ENCODE assay signal across 11 mouse cellular contexts in the genomic region with DNA sequence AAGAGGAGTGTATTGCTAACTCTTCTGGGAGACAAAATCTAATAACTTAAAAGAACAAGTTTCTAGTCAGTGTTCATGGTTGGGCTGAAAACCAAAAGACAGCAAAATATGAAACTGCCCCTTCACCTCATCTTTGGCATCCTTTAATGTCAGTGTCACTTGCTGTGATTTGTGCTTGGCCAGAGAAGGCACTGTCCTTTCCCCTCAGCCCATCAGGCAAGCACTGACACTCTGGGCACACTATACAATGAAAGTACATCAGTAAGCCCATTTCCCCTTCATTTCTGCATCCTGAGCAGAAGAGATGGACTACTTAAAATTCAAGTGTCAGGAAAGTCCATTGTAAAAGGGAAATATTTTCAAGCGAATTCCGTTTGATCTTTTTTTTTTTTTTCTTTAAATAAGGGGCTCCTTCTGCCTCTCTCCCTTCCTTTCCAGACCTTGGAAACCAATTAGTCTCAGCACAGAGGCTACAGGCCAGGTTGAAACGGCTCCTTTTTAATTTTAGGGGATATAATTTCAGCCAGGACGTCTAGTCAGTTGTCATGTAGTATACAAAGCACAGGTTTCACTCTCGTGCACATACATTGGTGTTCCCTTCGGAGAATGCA. TPM values are rescaled to one million over a fixed set of nuclear protein-coding genes. Genes with fewer than 3 reads are reported as not detected.
DNase-seq lines count a peak whose midpoint lies in the region; ATAC-seq and TF ChIP-seq lines count a peak whose summit lies in the region.
"Had no signal": no experiment of that assay in that cellular context is flagged by ENCODE, and none has a peak within 500 bp of the region (broad histone marks: within the 10 kb centered on the region; RNA-seq: fewer than 3 reads in every experiment).

No protein-coding gene starts in this region.

- DNase-seq in heart, postnatal 4 days = no peak
- peak; percentile 76 for DNase-seq in brain, embryonic 14.5 days (ENCODE audit: low read depth)
- DNase-seq in forebrain, embryonic 11.5 days (ENCODE audit: low spot score) = no peak
- no peak for DNase-seq in limb, embryonic 14.5 days (ENCODE audit: low spot score)
- no peak for DNase-seq in testis, postnatal 14 days (ENCODE audit: low spot score)
- DNase-seq in thymus, postnatal 14 days = no peak
- DNase-seq in layer of hippocampus, adult 18-20 months (ENCODE audit: low spot score in 2 of 2) = no peak
- DNase-seq: kidney, postnatal 25 days had no signal

- no peak for TF ChIP-seq POLR2A in brain, embryonic 14.5 days (IDR thresholded peaks at IDR 0.05; ENCODE audit: borderline replicate concordance, extremely low read depth, insufficient read depth, insufficient read length, poor library complexity, severe bottlenecking)
- TF ChIP-seq POLR2A in limb, embryonic 14.5 days (IDR thresholded peaks at IDR 0.05; ENCODE audit: borderline replicate concordance, extremely low read depth, insufficient read depth, insufficient read length) = no peak

- no peak overlapping the region for H3K9ac ChIP-seq in heart, embryonic 16.5 days (ENCODE audit: low read length)
- 0 out of 2 replicates have a peak overlapping the region, but pooled peaks have one; percentile 9 for H3K9ac ChIP-seq in forebrain, embryonic 11.5 days (ENCODE audit: low read length)
- no peak overlapping the region for H3K9ac ChIP-seq in limb, embryonic 14.5 days (ENCODE audit: low read depth, low read length, severe bottlenecking)

- H3K27ac ChIP-seq in heart, embryonic 16.5 days (ENCODE audit: low read length) = no peak overlapping the region
- H3K27ac ChIP-seq in forebrain, embryonic 11.5 days (ENCODE audit: low read depth, low read length) = peak overlapping the region; percentile 1; the same call in 1 of the 2 replicates
- no peak overlapping the region for H3K27ac ChIP-seq in limb, embryonic 14.5 days (replicated peaks; ENCODE audit: low read depth, low read length)

- peak overlapping the region; percentile 65 for H3K4me2 ChIP-seq in heart, embryonic 16.5 days (ENCODE audit: low read depth, low read length)
- peak overlapping the region; percentile 97; the same call in 1 of the 2 replicates for H3K4me2 ChIP-seq in forebrain, embryonic 11.5 days (ENCODE audit: low read depth, low read length, severe bottlenecking)
- H3K4me2 ChIP-seq in limb, embryonic 14.5 days (replicated peaks; ENCODE audit: low read depth, low read length, severe bottlenecking) = peak overlapping the region; percentile 98

- no peak for TF ChIP-seq CTCF in brain, embryonic 14.5 days (IDR thresholded peaks at IDR 0.05; ENCODE audit: borderline replicate concordance, extremely low read depth, insufficient read depth, insufficient read length)

- peaks cover 3% of the 10 kb centered on the region for H3K4me1 ChIP-seq in heart, embryonic 16.5 days (ENCODE audit: control insufficient read depth, insufficient read depth, low read length)
- H3K4me1 ChIP-seq in forebrain, embryonic 11.5 days (replicated peaks; ENCODE audit: control insufficient read depth, insufficient read depth, low read length) = peaks cover 9% of the 10 kb centered on the region; the same call in 1 of the 2 replicates
- peaks cover 10% of the 10 kb centered on the region for H3K4me1 ChIP-seq in limb, embryonic 14.5 days (ENCODE audit: control insufficient read depth, insufficient read depth, low read length)

- H3K36me3 ChIP-seq in heart, embryonic 16.5 days (ENCODE audit: control insufficient read depth, insufficient read depth) = no peaks in the 10 kb centered on the region
- H3K36me3 ChIP-seq in forebrain, embryonic 11.5 days (ENCODE audit: control insufficient read depth, insufficient read depth, low read length) = no peaks in the 10 kb centered on the region
- no peaks in the 10 kb centered on the region for H3K36me3 ChIP-seq in limb, embryonic 14.5 days (ENCODE audit: control insufficient read depth, insufficient read depth, low read length)

- ATAC-seq in heart, embryonic 16.5 days (replicated peaks; ENCODE audit: extremely low read depth, insufficient read depth, low FRiP score) = no peak
- ATAC-seq in forebrain, embryonic 11.5 days (replicated peaks; ENCODE audit: low FRiP score) = no peak
- no peak for ATAC-seq in limb, embryonic 14.5 days (ENCODE audit: low FRiP score, low read depth)

- 0 out of 2 replicates have a peak, but pooled peaks cover 3% of the 10 kb centered on the region for H3K27me3 ChIP-seq in heart, embryonic 16.5 days (ENCODE audit: control insufficient read depth, insufficient read depth, low read length)
- H3K27me3 ChIP-seq in forebrain, embryonic 11.5 days (ENCODE audit: control insufficient read depth, insufficient read depth, low read length) = no peaks in the 10 kb centered on the region
- no peaks in the 10 kb centered on the region for H3K27me3 ChIP-seq in limb, embryonic 14.5 days (ENCODE audit: control insufficient read depth, insufficient read depth, low read length)
- H3K27me3 ChIP-seq: CH12.LX had no signal

- WGBS in heart, embryonic 16.5 days = 29% methylated on average over 6 of the region's 6 CpGs
- 3% methylated on average over 6 of the region's 6 CpGs for WGBS in forebrain, embryonic 11.5 days
- 9% methylated on average over 6 of the region's 6 CpGs for WGBS in limb, embryonic 14.5 days

- no peak overlapping the region; the same call in 1 of the 2 replicates for H3K4me3 ChIP-seq in heart, embryonic 16.5 days (ENCODE audit: low read length)
- H3K4me3 ChIP-seq in forebrain, embryonic 11.5 days (ENCODE audit: low read depth, low read length) = no peak overlapping the region
- peak overlapping the region; percentile 93; the same call in 1 of the 2 replicates for H3K4me3 ChIP-seq in limb, embryonic 14.5 days (replicated peaks; ENCODE audit: low read length)

- H3K9me3 ChIP-seq in heart, embryonic 16.5 days (replicated peaks; ENCODE audit: control insufficient read depth, low read length) = no peaks in the 10 kb centered on the region
- no peaks in the 10 kb centered on the region for H3K9me3 ChIP-seq in forebrain, embryonic 11.5 days (ENCODE audit: control insufficient read depth, low read length)
- H3K9me3 ChIP-seq in limb, embryonic 14.5 days (ENCODE audit: control insufficient read depth, low read length) = no peaks in the 10 kb centered on the region

RNA-seq across cellular contexts. Expression of a gene that starts 1.2 kb away (rescaled TPM):
- 33.9 and 38.8 TPM in 2 replicates for polyA plus RNA-seq in heart, embryonic 16.5 days (2015; fragmentation: Nextera tagmentation; extraction: Ambion mirVana)
- total RNA-seq in heart, postnatal 4 days (2021) = 10 to 100 TPM; 24.9 to 27.7 TPM
- 63.0 and 67.3 TPM in 2 replicates for polyA plus RNA-seq in brain, embryonic 14.5 days (2012; rRNA removed)
- 102 and 121 TPM in 2 replicates for polyA plus RNA-seq in forebrain, embryonic 11.5 days (2014; fragmentation: Nextera tagmentation; extraction: Ambion mirVana)
- 37.8 and 38.8 TPM in 2 replicates for polyA plus RNA-seq in limb, embryonic 14.5 days (2012; rRNA removed)
- polyA plus RNA-seq in limb, embryonic 14.5 days (2014; fragmentation: Nextera tagmentation; extraction: Ambion mirVana) = 79.5 and 92.9 TPM in 2 replicates
- total RNA-seq in layer of hippocampus, adult 18-20 months (2021) = 10 to 100 TPM; 40.4 to 41.7 TPM
- total RNA-seq: CH12.LX; granulocyte monocyte progenitor cell, adult 5-6 weeks had no signal
